Mouse (Mus musculus) megakaryocyte, embryonic 14.5 days (primary cell): ENCODE results near the gene Camk2g.

Experiments
- FLI1 ChIP-seq: IDR thresholded peaks from 2 replicates; pipeline ENCODE4 v1.6.1; 2012; ENCODE audit warnings: low read length, inconsistent platforms, mixed read lengths
- GATA1 ChIP-seq: IDR thresholded peaks from 3 replicates; pipeline ENCODE4 v1.6.1; 2012; ENCODE audit warnings: mixed read lengths, low read length, inconsistent platforms, borderline replicate concordance

- no peak for TF ChIP-seq GATA1
- TF ChIP-seq FLI1: no peak
These were observed 18.0 kb upstream of the Camk2g start for GRCm38 (mm10) chr14:20811779-20812406.
